Mouse (Mus musculus): Measurements from ENCODE around the gene Prr7.
"Not testable (repeated sequence)": the region's sequence is repeated elsewhere in the genome, so short reads cannot be mapped to it uniquely, and the experiment has no call there.

Gene Prr7

DNA sequence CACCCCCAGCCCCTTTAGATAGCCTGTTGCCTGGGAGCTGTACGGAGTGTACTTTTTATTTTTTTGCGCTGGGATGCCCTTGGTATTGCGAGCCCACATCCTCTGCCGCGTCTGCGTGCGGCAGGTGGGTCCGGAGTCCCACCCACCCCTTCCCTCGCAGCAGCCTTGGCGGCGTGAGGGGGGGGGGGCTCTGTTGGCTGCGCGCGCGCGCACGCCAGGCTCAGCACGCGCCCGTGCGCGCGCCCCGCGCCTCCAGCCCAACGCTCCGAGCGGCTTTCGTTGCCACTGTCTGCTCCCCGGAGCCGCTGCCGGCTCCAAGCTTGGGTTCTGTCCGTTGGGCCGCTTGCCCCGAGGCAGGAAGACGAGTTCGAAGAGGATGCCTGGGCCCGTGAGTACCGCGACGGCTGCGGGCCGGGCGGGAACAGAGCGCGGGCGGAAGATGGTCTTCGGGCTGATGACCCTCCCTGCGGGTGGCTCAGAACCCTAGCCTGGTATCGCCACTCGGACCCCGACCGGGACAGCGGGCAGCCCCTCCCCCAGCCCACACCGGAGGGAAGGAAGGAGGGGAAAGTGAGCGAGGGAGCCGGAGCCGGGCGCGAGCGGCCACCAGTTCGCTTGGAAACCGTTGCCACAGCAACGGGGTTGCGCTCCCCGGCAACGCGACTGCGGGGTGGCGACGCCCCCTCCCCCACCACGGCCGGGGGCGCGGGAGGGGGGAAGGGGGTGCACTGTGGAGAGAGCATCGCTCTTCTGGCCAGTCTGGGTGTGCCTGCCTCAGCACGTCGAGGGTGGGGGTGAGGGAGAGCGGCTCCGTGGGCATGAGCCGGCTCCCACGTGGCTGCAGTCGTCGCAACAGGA is at the start of gene Prr7:
TSS of gene Prr7 (plus strand) at position 241 of the 858 bp plus-strand sequence.
- CTCF ChIA-PET = interaction anchor here (0.5 to 2.3 kb wide), 4 partner anchors 14 to 47 kb away, joined by 3 to 10 read pairs (median 4); no protein-coding TSS in a partner anchor

DNA sequence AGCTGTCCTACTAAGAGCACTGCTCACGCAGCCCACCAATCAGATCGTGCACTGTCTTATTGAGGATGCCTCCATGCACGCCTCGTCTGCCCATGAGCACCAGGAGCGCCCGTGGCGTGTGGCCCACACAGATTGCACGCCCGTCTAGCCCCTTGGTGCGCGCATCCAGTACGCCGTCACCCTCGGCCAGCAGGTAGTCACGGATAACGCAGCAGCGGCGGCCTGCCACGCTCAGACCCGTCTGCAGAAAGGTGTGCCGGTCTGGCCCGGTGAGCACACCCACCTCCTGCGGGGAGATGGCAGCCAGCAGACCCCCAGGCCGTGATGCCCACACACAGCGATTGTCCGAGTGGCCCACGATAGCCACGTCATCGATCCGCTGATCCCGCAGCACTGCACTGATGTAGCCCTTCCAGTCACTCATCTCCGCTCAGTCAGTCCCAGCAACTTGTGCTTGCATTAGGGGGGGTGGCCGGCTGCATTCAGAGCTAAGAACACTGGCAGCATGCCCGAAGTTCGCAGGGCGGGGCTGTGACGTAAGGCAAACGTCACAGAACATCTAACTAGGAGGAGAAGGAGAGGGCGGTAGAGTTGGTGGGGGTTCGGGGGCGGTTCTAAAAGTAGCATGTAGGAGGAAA is 49.2 kb upstream of the Prr7 start, which contains the start of gene Pfn3:
TSS of gene Pfn3 (minus strand) at position 490 of the 638 bp plus-strand sequence.
- CTCF ChIA-PET = interaction anchor here (0.5 kb wide), 1 partner anchor 101 kb away, joined by 3 read pairs; no protein-coding TSS in a partner anchor

DNA sequence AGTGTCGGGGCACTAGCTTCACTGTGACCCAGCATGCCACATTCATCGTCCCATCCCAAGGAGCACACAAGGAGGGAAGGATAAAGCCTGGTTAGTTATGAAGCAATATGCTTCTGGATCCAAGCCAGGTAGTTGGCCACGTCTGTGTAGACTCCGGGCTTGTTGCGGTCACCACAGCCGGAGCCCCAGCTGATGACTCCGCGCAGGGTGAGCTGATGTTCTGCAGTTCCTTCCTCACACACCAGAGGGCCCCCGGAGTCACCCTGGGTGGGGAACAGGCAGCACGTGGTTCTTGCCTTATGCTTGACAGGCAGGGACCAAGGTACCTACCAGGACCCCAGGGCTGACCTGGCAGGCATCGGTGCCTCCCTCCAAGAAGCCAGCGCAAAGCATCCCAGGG is 46.1 kb upstream of the Prr7 start:
- CTCF ChIA-PET = interaction anchor here (0.7 to 1.5 kb wide), 3 partner anchors 47 to 97 kb away, joined by 3 read pairs; no protein-coding TSS in a partner anchor

DNA sequence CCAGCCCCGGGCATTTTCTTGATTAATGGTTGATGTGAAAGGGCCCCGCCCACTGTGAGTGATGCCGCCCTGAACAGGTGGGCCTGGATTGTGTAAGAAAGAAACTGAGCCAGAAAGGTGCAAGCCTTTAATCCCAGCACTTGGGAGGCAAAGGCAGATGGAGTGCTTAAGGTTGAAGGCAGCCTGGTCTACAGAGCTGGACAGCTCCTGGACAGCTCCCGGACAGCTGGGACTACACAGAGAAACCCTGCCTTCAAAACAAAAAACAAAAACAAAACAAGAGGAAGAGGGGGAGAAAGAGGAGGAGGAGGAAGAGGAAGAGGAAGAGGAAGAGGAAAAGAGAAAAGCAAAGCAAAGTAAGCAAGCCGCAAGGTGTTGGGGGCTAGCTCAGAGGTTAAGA is 44.9 kb upstream of the Prr7 start:
- CTCF ChIA-PET = interaction anchor here (1.1 kb wide), 1 partner anchor 12 kb away, joined by 3 read pairs; no protein-coding TSS in a partner anchor

DNA sequence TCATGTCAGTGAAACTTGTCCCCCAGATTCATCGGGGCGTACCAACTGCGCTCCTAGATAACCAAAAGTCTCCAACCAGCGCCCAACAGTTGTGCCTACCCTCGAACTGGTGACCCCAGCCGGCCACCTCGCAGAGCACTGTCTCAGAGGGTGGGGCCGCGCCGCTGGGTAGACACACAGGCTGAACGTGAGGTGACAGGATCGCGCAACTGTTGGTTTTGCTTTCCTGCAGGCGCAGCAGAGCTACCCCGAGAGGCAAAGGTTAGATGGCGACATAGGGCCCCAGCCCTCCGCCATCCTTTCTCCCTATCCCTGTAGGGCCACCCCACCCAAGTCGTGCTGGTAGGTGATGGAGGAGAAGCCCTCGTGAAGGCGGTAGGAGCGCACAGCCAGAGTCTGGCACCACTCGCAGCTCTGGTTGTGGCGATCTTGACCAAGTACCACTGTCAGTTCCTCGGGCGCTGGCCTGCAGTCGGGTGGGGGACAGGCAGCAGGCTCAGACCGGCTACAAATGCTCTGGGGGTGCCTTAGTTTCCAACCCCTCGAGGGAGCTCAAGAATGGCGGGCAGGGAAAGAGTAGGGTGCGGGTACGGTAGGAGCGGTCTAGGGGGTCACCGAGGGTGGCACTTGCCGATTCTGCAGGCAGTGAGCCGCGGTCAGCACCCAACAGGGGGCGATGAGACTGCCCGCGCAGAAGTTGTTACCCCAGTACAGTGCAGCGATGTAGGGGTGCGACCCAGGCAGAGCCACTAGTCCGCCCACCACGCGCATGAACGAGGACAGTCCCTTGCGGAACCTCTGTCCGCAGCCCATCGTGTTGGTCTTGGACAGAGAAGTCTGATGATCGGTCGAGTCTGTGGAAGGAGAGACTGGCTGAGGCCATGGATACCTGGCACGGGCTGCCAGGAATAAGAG is 43.8 kb upstream of the Prr7 start:
- CTCF ChIA-PET = interaction anchor here (0.6 to 1.6 kb wide), 4 partner anchors 13 to 50 kb away, joined by 3 to 7 read pairs (median 4); no protein-coding TSS in a partner anchor

DNA sequence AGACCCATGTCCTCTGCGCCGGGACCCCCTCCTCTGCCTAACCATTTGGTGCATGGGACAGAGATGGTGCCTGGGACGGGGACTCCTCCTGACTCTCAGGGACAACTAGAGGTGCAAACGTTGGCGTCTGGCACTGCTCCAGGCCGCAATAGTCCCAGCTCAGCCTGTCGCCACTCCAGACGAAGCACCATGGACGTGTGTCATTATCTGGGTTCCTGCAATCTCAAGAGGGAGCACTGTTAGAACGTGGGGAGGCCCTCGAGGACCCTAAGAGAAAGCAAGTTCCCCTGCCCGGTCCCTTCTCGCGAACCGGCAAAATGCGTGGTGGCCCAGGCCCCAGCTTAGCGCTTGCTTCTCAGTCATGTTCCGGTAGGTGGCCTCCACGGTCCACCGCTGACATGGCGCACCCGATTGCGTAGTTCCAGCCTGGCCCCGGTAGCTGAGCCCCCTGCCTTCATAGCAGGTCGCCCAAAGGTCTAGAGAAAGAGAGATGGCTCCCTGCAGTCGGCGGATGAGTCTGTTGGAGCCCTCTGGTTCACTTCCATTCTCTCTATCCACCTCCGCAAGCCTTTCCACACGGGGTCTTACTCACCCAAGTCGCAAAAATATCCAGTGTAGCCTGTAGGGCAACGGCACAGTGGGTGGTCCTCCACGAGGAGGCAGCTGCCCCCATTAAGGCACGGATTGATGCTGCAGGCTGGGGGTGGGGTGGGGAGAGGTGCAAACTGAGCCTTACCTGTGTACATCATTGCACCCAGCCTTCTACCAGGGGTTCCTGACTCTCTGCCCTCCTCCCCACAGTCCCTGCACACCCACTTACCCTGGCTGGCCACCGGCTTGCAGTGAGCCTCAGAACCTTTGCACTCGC is 42.9 kb upstream of the Prr7 start:
- CTCF ChIA-PET = interaction anchor here (0.7 to 1.6 kb wide), 5 partner anchors 10 to 93 kb away, joined by 3 to 5 read pairs (median 3); no protein-coding TSS in a partner anchor

DNA sequence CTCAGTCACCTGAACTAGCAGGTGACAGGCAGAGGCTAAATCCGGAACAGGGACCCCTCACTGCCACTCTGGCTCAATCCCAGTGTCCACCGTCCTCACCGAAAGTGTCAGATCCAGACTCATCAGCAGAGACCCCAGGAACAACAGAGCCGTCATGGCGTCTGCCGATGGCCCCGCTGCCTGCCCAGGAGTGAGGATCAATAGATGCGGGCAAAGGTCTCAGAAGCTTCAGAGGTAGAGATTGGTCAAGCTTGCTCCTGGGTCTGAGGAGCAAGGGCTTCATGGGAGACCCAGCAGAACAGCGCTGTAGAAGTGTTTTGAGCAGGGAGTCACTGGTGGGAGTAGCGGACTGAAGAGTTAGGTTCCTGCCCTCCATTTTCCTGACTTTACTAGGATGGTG is 37.5 kb upstream of the Prr7 start, which contains the start of gene F12:
TSS of gene F12 (minus strand) at position 181 of the 400 bp plus-strand sequence.
- CTCF ChIA-PET = interaction anchor here (1.5 kb wide), 1 partner anchor 22 kb away, joined by 3 read pairs; no protein-coding TSS in a partner anchor

DNA sequence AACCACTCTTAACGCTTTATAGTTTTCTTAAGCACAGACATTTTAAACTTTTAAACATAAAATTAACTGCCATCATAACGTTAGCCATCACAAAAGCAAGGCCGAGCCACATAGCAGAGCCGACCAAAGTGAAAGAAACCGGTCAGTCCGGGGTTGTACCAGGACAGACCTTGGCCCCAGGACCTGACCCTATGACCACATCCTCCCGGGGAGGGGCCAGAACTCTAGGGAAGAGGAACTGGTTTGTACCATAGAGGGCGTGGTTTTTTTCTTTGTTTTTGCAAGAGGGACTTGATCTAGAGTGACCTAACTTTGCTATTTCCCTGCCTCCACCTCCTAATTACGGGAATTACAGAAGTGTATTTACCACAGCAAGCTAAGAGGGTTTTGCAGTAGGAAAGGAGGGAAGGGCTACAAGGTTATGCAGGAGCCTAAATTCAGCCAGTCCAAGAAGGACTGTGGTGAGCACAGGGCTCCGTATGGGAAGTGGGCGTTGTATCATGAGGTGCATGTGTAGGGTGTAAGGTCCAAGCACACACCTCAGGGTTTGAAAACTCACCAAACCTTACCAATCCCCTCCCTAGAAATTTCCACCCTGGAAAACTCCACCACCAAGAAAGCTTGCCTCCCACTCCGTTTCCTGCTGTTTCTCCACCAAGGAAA is 34.7 kb upstream of the Prr7 start:
- CTCF ChIA-PET = no interaction called here

DNA sequence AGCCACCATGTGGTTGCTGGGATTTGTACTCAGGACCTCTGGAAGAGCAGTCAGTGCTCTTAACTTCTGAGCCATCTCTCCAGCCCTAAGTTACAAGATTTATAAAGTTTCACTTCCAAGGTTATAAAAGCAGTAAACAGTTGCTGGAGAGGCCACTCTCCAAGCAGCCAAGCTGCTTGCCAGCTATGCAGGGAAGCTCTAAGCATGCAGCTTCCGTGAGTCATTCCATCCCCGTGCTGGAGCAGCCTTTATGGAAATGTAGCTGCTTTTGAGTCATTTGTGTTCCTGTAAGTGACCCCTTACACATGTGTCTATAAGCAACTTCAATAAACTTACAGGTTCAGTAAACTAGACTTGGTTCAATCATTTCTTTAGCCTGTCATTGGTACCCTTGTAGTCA is 33.5 kb upstream of the Prr7 start:
- CTCF ChIA-PET = interaction anchor here (0.6 to 1.9 kb wide), 4 partner anchors 8 to 69 kb away, joined by 3 to 5 read pairs (median 4); no protein-coding TSS in a partner anchor

DNA sequence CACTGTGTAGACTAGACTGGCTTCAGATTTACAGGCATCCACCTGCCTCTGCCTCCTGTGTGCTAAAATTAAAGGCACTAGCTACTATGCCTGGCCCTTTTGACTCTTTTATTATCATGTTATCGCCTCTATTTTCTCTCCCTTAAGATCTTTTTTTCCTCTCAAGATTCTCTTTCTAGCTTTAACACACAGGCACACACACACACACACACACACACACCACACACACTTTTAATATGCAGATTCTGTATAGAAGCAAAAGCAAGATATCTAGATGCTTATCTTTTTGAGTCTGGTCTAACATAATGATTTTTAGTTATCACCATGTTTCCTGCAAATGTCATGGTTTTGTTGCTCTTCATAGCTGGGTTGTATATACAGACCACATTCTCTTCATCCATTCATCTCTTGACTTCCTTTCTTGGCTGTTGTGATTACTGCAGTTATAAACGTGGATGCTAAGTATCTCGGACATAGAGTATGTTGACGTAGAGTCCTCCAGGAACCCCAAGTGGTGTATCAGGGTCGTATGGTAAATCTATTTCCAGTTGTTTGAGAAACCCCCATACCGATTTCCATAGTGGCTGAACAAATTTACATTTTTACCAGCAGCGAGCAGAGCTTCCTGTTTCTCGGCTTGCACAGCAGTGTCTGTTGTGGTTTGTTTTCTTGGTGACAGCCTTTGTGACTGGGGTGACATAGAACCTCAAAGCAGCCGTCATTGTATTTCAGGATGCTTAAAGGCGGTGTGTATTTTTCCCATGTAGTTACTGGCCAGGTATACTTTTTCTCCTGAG is 32.0 kb upstream of the Prr7 start:
- CTCF ChIA-PET = interaction anchor here (1.0 to 1.9 kb wide), 4 partner anchors 11 to 28 kb away, joined by 3 to 5 read pairs (median 4); no protein-coding TSS in a partner anchor

DNA sequence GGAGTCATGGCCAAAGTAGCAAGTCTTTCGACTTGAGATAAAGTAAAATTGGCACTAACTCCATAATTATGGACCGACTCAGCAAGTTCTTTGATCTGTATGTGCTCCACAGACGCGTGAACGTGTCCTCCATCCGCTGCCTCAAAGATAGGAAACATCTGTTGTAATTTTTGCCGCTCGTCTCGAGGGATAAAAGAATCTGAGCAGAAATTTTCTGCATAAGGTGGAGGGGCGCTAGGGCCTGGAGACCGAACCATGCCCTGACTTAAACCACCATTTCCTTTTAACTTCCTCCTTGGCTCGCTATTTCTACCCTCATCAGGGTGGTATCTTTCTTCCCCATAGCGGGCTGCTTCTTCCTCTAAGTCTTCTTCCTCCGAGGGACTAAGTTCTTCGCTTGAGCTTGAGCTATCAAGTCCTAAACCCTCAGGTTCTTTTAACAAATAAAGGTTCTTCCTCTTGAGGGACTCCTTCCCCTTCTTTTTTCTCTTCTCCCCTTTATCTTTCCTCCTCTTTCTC is 26.9 kb upstream of the Prr7 start:
- CTCF ChIA-PET = not testable (repeated sequence)

DNA sequence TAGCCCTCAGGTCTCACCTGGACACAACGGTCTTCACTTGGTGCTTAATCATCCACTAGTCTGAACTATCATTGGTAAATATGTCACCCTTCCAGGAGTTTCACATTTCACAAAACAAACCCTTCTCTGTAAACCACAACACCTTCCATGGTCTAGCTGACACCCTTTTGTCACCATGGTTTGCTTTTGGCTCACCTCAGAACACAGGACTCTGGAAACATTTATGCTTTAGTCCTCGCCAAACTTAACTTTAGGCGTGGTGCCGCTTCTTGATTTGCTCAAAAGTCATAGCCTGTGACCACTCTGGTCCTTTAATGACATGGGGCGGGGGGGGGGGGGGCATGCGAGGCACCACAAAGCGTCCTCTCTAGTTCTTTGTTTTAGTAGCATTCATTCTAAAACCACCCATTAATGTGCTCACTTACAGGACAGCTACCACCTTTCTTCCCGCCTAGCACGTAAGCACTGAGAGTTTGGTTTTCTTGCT is 20.2 kb upstream of the Prr7 start:
- CTCF ChIA-PET = interaction anchor here (0.8 kb wide), 1 partner anchor 66 kb away, joined by 4 read pairs; no protein-coding TSS in a partner anchor

DNA sequence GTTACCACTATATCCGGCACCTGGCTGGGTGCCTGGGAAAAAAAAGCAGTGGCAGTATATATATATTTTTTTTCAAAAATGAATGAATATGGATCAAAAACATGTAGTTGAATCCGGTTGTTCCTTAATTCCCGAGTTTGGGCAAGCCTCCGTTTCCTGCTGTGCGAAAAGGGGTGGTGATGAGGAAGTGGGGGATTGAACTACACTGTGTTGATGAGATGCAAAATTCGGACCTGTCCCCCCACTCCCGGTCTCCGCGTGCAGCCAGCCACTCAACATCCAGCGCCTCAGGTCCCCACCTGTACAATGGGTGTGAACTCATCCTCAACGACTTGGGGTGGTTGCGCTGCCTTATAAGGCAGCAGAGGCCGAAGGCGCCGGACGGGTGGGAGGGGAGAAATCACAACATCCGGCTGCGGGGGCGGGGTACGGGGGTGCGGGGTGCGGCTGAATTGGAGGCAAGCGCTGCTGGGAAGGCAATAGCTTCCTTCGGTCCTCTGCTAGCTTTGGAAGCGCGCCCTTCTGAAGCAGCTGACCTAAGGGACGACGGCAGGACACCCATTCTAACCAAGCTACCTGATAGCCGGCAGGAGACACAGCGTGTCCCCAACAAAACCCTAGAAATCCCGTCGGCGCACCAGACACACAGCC is 19.7 kb upstream of the Prr7 start:
- CTCF ChIA-PET = no interaction called here

DNA sequence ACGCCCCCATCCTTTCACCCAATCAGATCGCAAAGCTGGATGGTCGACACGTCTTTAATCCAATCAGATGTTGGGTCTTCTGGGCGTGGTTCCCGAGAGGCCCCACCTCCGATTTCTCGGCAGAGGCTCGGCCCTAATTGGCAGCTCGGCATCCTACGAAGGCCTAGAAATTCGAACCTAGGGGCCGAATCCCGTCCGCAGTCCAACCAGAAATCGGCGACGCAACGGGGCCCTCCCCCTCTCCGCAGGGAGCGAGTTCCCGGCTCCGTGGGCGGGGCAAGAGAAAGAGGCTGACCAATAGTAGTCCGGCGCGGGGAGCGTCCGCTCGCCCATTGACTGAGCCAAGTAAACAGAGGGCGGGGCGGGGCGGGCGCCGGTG is 19.1 kb upstream of the Prr7 start, which contains the start of gene Grk6:
TSS of gene Grk6 (plus strand) at position 136 of the 379 bp plus-strand sequence.
- CTCF ChIA-PET = interaction anchor here (1.4 kb wide), 1 partner anchor 13 kb away, joined by 5 read pairs; no protein-coding TSS in a partner anchor

DNA sequence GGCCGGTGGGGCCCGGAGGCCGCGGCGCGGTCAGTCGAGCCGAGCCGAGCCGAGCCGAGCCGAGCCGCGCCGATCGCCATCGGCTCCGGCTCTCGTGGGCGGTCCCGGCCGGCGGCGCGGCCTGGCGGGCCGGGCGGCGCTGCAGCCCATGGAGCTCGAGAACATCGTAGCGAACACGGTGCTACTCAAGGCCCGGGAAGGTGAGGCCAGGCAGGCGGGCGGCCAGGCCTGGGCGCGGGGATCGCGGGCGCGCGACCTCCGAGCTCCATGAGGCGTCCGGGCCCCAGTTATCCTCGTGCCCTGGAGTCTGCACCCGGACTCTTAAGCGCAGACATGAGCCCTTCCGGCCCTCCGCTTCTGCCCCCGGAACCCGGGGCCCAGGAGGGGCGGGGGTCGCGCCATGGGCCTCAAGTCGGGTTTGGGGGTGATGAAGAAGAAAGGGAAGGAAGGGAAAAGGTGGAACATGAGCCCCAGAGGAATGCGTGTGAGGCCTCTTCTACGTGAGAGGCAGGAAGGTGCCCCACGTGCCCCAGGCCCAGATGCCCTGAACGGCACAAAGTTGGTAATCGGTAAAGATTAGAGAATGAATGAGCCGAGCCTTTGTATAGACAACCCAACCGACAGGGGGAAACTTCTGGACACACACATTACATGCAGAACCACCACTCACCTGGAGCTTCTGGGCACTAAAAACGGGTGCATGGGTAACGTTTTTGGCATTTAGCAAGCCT is 18.5 kb upstream of the Prr7 start:
- CTCF ChIA-PET = interaction anchor here (0.9 to 1.4 kb wide), 2 partner anchors 14 to 17 kb away, joined by 3 to 5 read pairs; no protein-coding TSS in a partner anchor

DNA sequence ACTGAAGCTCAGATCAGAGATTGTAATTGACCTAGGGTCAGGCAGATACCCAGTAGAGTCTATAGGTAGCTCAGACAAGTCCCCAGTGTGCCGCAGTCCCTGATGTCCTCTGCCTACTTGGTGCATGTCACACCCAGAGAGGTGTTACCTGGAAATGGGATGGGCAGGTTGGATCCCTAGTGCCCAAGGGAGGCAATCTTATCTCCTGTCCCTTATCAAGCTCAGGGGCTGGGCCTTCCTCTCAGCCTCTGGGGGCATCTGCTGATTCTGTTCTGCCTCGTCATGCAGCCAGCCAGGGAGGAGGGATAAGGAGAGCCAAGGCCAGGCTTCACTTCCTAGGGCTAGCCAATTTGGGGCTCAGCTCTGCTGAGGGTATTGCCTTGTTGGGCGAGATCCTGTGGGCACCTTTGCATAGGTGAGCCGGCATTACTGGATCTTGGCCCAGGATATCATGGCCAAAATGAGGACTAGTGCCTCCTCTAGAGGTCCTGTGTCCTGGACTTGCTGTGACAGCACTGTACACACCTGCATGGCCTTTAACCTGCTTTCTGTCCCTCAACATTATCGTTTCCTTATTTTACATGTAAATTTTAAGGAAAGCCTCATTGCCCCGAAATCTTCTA is 17.5 kb upstream of the Prr7 start:
- CTCF ChIA-PET = interaction anchor here (0.6 to 1.4 kb wide), 3 partner anchors 15 to 45 kb away, joined by 3 to 7 read pairs (median 5); no protein-coding TSS in a partner anchor
